Mouse (Mus musculus) skeletal muscle tissue, adult 2 months (tissue): Measurements from ENCODE around the gene Gm17087.
A peak's percentile ranks its signal among the peaks of the same experiment; 100 is the strongest.

Experiments used
- DNase-seq: peaks from one replicate; pipeline ENCODE4 v3.0.0-alpha.2; 2012; ENCODE audit warnings: low read depth, low spot score

Gene Gm17087

GRCm38 (mm10) chr17:8546366-8546765, 20.4 kb downstream of the Gm17087 start:
- no peak for DNase-seq

DNA sequence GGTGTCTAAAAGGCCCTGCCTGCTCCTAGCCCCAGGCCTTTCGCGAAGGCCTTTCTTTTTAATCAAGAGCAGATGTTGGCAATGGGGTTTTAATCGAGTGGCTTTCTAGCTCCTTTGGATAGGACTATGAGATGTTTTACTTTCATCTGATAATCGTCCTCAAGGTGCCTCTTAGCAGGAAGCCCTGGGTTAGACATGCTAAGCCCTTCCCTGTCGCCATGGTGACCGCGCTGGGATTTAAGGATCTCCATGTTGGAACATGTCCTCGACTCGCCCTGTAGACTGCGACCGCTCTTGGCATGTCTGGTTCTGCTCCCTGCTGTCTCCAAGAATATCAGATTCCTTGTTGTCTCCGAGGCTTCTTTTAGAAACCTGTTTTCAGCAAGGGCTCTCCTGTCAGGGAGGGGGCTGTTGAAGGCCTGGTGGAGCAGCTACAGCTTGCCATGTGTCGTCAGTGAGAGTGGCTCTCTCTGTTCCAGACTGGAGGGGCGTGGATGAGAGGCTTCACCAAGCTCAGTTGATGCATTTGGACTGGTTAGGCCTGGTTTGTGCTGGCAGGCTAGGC, 24.7 kb downstream of the Gm17087 start:
- peak; percentile 32 for DNase-seq

GRCm38 (mm10) chr17:8538102-8538501, 28.6 kb downstream of the Gm17087 start:
- no peak for DNase-seq

- DNase-seq = no peak
These were observed 30.2 kb downstream of the Gm17087 start for GRCm38 (mm10) chr17:8536522-8536921.

- DNase-seq = no peak
These were observed 32.9 kb downstream of the Gm17087 start for GRCm38 (mm10) chr17:8533828-8534227.

DNA sequence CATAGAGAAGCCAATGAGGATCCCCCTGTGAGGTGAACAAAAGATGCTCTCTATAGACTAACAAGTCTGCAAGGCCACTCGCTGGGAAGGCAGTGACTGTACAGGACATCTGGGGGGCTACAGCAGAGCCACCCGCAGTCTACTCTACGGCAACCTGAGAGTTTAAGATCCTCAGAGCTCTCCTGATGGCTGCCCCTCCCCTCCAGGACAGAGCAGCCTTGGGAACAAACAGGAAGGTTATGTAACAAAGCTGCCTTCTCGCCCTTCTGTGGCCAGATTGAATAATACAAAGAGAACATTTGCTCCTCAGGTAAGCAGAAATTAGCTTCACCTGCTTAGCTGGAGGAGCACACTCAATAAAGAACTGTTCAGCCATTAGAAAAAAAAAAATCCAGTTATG, 34.1 kb downstream of the Gm17087 start:
- DNase-seq = no peak

DNA sequence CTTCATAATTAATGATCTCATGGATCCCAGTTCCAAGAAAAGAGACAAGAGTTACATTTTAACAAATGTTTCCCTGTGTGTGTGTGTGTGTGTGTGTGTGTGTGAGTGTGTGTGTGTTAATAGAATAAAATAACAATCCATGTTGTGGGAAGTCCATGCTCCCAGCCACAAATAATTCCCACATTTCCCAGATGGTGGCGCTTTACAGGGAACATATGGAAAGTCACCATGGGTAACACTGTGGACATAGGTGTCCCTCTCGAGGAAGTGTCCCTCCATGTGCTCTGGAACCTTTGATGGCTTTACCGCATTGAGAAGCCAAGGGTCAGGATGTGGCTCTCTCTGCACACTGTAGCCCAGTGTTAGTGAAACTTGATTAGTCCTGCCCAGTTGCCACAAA, 38.1 kb downstream of the Gm17087 start:
- no peak for DNase-seq

DNA sequence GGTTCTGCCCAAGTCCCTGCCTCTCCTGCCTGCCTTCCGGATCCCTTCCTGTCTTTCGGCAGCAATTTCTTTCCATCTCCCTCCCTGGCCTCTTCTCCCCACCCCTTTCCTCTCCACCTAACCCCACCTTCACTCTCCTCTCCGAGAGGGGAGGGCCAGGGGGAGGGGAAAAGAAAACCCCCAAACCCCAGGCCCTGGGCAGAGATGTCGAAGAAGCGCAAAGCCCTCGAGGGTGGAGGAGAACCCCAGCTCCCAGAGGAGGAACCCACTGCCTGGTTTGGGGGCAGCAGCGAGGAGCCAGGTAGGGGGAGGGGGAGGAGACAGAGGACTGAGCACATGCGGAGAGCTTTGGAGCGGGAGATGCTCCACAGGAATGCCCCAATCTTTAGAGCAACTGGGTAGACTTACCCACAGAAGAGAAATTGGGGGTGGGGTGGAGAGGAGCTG, 39.9 kb downstream of the Gm17087 start:
- no peak for DNase-seq

- DNase-seq = no peak
These were observed 40.6 kb downstream of the Gm17087 start for GRCm38 (mm10) chr17:8525971-8526740.

- peak; percentile 18 for DNase-seq
These were observed 41.5 kb downstream of the Gm17087 start, which contains the start of gene Pde10a for GRCm38 (mm10) chr17:8525225-8525721. Gene Pde10a (plus strand): TSS chr17:8525372.

GRCm38 (mm10) chr17:8524387-8525165, 42.2 kb downstream of the Gm17087 start:
- DNase-seq = peak; percentile 88

DNA sequence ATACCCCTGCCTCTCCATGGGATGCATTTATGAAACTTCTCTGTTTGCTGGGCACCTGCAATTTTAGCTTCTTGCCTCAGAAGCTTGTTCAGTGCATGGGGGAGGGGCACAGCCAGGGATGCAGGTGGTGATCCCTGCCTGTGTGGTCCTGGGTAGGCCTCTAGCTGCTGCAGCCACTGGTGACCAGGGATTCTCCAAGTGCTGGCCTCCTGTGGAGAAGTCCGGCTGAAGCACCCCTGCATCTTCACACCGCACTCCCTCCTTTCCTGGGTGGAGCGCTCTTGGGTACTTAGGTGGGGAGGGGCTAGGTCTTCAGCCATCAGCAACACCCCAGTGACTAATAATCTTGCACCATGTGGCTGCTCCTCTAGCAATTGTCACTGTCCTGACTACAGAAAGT, 42.8 kb downstream of the Gm17087 start:
- no peak for DNase-seq

DNA sequence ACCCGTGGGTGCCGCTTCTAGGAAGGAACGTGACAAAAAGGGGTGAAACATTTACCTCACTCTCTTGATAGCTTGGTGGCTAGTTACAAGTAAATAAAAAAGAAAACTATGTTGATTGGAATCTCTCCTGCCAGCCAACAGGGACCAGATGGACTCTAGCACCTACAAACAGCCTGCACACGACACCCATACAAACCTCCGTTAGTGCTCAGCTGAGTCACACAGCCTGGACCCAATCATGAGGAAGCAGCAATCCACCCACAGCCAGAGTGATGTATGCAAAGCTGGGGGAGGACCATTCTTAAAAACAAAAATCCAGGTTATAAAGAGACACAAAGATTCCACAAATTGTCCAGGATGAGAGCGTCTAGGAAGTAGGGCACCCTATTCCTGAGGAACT, 50.7 kb downstream of the Gm17087 start:
- DNase-seq = no peak
